Mouse (Mus musculus): ENCODE results near the gene Mecr.

- TF ChIP-seq POLR2A (IDR thresholded peaks at IDR 0.05; ENCODE audit: borderline replicate concordance, control insufficient read depth, low read depth, low read length) (peak; percentile 59; the same call in 1 of the 2 replicates), CTCF (IDR thresholded peaks at IDR 0.05; ENCODE audit: control insufficient read depth, insufficient read depth, low read length) (no peak)
Observed at GRCm38 (mm10) chr4:131843290-131843743, at the start of gene Mecr.
